Mouse (Mus musculus): ENCODE measurements around the gene Ccdc92b. TPM values are rescaled to one million over a fixed set of nuclear protein-coding genes. Genes with fewer than 3 reads are reported as not detected.

Ccdc92b gene
- total RNA-seq, 2 experiments from 2014 or later: 21.5 to 23.9 TPM

DNA sequence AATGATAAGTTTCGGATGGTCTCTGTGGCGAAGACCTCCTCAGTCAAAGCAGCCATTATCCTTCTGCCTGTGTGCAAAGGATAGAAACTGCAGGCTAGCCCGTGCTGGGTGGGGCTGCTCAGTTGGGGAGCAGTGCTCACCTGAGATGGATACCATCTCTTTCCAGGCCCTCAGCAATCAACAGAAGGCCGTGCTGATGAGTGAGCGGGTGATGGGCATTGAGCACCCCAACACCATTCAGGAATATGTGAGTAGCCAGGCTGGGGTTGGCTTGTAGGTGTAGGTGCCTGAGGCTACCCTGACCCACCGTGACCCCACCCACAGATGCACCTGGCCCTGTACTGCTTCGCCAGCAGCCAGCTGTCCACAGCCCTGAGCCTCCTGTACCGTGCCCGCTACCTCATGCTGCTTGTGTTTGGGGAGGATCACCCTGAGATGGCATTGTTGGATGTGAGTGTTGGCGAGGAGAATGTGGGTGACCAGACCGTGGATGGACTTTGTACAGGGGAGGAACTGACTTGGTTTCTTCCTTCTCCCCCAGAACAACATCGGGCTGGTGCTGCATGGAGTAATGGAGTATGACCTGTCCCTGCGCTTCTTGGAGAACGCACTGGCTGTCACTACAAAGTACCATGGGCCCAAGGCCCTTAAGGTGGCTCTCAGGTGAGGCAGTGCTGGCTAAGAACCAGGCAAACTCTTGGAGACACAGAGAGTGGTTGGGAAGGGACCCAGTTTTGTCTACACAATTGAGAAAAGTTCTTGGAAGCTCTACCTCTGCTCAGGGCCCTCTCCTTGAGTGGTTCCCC is 47.6 kb downstream of the Ccdc92b start:
- TF ChIP-seq CTCF (conservative IDR thresholded peaks at IDR 0.05): no peak

DNA sequence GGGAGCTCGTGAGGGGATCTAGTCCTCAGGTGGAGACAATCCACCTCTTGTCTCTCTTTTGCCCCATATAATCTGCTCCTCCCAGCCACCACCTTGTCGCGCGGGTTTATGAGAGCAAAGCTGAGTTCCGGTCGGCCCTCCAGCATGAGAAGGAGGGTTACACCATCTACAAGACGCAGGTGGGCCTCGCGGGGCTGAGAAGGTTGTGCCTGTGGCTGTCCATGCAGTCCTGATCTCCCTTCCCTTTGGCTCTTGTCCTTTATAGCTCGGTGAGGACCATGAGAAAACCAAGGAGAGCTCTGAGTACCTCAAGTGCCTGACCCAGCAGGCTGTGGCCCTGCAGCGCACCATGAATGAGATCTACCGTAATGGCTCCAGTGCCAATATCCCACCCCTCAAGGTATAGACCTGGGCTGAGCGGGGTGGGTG is 48.2 kb downstream of the Ccdc92b start:
- Histone ChIP-seq H3K27ac (no peak overlapping the region), H3K4me3 (no peak overlapping the region)
- no peak for DNase-seq (ENCODE audit: low spot score in 2 of 2)
- TF ChIP-seq CTCF (conservative IDR thresholded peaks at IDR 0.05): no peak

More for the DNA sequence above, 47.6 kb downstream of the Ccdc92b start:
- DNase-seq (ENCODE audit: low spot score in 2 of 2): no peak
- no peak overlapping the region for H3K27ac ChIP-seq
- H3K4me3 ChIP-seq: no peak overlapping the region

DNA sequence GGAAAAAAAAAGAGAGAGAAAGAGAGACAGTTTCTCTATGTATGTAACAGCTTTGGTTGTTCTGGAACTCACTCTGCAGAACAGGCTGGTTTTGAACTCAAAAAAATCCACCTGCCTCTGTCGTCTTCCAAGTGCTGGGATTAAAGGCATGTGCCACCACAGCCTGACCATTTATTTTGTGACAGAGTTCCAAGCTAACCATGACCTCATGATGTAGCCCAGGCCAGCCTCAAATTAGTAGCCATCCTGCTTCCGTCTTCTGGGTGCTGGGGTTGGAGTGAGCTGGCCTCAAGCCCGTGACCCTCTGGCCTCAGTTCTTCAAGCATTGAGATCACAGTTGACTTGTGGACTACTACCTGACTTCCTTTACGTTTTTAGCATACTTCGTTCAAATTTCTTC is 49.1 kb downstream of the Ccdc92b start:
- no peak for TF ChIP-seq CTCF (conservative IDR thresholded peaks at IDR 0.05)
- Histone ChIP-seq H3K4me3 (no peak overlapping the region), H3K27ac (no peak overlapping the region)
- DNase-seq (ENCODE audit: low spot score in 2 of 2): no peak

DNA sequence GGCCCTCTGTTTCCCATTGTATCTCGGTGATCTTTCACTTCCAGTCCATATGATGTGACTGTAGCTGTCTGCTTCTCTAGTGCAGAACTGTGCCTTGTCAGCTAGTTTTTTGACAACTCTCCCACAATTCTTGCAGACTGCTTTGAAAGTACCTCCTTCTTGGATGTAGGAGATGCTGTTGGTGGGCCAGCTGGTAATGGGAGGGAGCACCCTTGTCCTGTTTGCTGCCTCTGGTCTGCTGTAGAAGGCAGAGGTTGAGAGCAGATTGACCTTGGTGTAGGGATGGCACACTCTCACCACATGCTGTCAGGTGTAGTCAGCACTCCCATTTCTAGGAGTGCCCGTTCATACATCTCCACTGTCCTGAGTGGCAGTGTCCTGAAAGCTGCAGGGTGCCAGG is 49.6 kb downstream of the Ccdc92b start:
- DNase-seq (ENCODE audit: low spot score in 2 of 2): no peak
- no peak for TF ChIP-seq CTCF (conservative IDR thresholded peaks at IDR 0.05)
- Histone ChIP-seq H3K27ac (no peak overlapping the region), H3K4me3 (no peak overlapping the region)

DNA sequence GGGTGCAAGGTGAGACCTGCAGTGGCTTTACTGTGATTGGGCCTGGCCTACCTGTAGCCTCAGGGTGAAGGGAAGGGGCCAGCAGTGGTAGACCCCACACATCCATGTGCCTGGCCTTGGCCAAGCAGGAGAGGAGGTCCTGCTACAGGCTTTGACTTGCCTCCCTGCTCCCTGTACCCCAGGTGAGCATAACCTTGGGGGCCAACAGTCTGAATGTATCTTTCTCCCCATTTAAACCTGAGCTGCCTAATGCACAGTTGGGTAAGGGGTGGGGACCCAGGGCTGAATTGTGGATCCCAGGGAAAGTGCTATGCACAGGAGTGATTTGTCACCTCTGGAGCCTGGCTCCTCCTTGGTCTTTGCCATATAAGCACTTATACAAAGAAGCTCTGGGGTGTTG is 50.7 kb downstream of the Ccdc92b start:
- peak in 1 of 2 experiments; percentile 7 for DNase-seq (ENCODE audit: low spot score in 2 of 2)
- H3K4me3 ChIP-seq: no peak overlapping the region
- no peak overlapping the region for H3K27ac ChIP-seq
- no peak for TF ChIP-seq CTCF (conservative IDR thresholded peaks at IDR 0.05)

DNA sequence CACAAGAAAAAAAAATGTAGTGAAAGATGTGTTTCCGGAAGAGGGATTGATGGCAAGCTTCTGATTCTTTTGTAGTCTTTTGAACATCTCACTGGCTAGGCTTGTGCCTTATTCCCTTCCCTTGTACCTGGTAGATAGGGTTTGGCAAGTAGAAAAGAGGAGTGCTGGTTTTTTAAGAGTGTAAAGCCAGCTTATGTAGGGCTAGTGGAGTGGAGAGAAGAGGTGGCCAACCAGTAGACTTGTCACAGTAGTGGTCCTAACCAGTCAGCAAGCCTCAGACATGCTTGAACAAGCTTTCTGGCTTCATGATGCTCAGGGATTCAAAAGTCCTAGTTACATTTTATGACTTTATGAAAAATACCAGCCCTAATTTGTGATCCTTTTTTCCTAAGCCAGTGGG is 51.6 kb downstream of the Ccdc92b start:
- no peak for TF ChIP-seq CTCF (conservative IDR thresholded peaks at IDR 0.05)
- H3K4me3 ChIP-seq: no peak overlapping the region
- no peak for DNase-seq (ENCODE audit: low spot score in 2 of 2)
- H3K27ac ChIP-seq: no peak overlapping the region

DNA sequence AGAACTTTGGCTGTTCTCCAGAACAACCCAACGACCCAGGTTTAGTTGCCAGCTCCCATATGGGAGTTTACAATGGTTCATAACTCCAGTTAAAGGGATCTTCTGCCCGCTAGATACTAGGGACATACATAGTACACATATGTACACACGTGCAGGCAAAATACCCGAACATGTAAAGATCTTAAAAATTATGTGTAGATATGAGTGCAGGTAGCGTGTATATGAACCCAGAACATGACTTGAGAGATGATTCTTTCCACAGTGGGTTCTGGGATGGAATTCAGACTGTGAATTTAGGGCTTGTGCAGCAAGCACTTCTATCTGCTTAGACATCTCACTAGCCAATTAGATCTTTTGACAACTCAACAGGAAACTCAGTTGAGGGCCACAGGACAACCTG is 52.4 kb downstream of the Ccdc92b start:
- no peak overlapping the region for H3K27ac ChIP-seq
- no peak for DNase-seq (ENCODE audit: low spot score in 2 of 2)
- no peak overlapping the region for H3K4me3 ChIP-seq
- no peak for TF ChIP-seq CTCF (conservative IDR thresholded peaks at IDR 0.05)

DNA sequence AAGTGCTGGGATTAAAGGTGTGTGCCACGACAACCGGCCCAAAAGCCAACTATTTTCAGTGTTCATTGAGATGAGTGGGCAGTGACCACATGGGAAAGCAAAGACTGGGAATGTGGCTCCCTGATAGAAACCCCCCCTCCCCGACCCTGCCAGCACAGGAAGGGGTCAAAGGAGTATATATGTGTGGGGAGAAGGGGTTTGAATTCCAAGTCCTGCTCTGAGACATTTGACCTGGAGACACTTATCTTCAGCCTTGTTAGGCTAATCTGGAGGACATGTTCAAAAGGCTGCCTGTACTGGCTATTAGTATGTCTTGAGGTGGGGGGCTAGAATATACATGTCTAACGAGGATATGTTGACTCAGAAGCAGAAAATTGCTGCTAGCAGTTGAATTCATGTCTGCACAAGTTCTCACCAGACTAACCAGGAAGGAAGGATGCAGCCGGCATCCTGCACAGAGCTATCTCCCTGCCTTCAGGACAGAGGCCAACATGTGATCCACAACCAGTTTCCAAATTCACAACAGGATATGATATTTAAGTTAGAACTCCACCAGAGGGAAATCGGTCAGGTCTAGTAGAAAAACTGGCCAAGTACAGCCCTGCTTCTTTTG is 53.6 kb downstream of the Ccdc92b start:
- H3K27ac ChIP-seq: no peak overlapping the region
- no peak overlapping the region for H3K4me3 ChIP-seq
- no peak for TF ChIP-seq CTCF (conservative IDR thresholded peaks at IDR 0.05)
- DNase-seq (ENCODE audit: low spot score in 2 of 2): no peak

DNA sequence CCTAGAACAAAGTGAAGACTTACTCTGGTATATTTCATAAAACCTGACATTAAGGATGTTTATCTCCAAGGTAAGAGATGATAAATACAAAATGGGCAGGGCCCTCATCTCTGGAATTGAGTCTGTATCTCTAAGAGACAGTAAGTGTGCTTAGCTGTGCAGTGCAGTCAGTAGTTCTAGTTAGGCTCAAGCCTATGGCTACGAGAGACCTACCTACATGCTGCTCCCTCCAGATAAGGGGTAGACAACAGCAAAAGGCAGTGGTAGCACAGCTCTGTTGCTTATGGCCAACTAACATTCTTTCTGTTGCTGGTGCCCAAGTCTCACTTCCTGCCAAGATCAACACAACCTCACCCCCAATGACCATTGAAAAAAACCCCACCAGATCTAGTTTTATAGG is 54.2 kb downstream of the Ccdc92b start:
- DNase-seq (ENCODE audit: low spot score in 2 of 2): no peak
- Histone ChIP-seq H3K4me3 (no peak overlapping the region), H3K27ac (no peak overlapping the region)
- no peak for TF ChIP-seq CTCF (conservative IDR thresholded peaks at IDR 0.05)

DNA sequence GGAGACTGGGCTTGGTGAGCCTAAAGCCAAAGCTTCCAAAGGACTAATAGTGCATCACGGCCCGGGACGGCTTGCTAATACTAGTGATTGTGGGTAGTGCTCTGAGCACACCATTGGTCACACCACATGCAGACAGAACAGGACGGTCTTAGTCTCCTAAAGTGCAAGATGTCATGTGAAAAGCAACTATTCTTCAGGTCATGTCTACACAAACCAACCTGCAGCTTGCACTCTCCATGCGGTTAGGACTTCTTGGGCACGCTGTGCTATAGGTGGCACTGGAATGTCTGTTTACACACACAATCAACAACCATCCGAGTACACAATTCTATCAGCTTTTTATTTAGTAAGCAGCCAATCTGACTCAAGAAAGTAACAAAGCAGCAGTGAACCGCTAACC is 55.3 kb downstream of the Ccdc92b start:
- DNase-seq (ENCODE audit: low spot score in 2 of 2): peak in 1 of 2 experiments; percentile 4
- Histone ChIP-seq H3K27ac (peak overlapping the region; percentile 73), H3K4me3 (no peak overlapping the region)
- no peak for TF ChIP-seq CTCF (conservative IDR thresholded peaks at IDR 0.05)

DNA sequence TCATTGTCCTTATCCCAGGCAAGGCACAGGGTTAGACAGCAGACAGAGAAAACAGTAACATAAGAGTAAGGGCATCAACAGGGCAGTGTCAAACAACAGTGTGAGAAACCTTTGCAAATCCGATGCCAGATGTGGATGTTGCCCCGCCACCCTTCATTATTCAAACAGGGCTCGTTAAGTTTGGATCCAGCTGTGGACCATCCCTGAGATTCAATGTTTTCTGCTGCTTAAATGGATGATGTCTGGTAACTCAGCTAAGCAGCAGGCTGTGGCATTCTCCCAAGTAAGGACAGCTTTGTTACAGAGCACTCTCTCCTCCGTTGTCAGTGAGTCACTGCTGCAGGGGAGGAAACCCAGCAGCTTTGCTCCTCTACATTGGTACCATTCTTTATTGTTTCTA is 55.8 kb downstream of the Ccdc92b start:
- H3K27ac ChIP-seq: peak overlapping the region; percentile 73
- peak; percentile 61 to 80 for DNase-seq (ENCODE audit: low spot score in 2 of 2)
- no peak for TF ChIP-seq CTCF (conservative IDR thresholded peaks at IDR 0.05)
- no peak overlapping the region for H3K4me3 ChIP-seq

Other genes starting within 250 kb of the Ccdc92b start
- gene Rap1gap2, start 8.7 kb upstream of the Ccdc92b start, total RNA-seq (2021): 100 to 1,000 TPM; 129 to 135 TPM
- gene Cluh, start 29.9 kb downstream of the Ccdc92b start, total RNA-seq (2021): 10 to 100 TPM; 71.2 to 74.0 TPM
- 100 to 1,000 TPM; 360 to 384 TPM for gene Pafah1b1, start 105.1 kb downstream of the Ccdc92b start, total RNA-seq (2021)
- gene Mettl16, start 151.2 kb downstream of the Ccdc92b start, total RNA-seq (2021): 10 to 100 TPM; 31.2 to 31.3 TPM
- gene Mnt, start 211.3 kb downstream of the Ccdc92b start, total RNA-seq (2021): 10 to 100 TPM; 31.3 to 32.8 TPM